Mouse (Mus musculus): ENCODE results near the gene Rad9b. TPM values are rescaled to one million over a fixed set of nuclear protein-coding genes. Genes with fewer than 3 reads are reported as not detected.
A peak's percentile ranks its signal among the peaks of the same experiment; 100 is the strongest.

The Rad9b gene
- total RNA-seq (2021): 1 to 10 TPM; 6.1 to 6.8 TPM

DNA sequence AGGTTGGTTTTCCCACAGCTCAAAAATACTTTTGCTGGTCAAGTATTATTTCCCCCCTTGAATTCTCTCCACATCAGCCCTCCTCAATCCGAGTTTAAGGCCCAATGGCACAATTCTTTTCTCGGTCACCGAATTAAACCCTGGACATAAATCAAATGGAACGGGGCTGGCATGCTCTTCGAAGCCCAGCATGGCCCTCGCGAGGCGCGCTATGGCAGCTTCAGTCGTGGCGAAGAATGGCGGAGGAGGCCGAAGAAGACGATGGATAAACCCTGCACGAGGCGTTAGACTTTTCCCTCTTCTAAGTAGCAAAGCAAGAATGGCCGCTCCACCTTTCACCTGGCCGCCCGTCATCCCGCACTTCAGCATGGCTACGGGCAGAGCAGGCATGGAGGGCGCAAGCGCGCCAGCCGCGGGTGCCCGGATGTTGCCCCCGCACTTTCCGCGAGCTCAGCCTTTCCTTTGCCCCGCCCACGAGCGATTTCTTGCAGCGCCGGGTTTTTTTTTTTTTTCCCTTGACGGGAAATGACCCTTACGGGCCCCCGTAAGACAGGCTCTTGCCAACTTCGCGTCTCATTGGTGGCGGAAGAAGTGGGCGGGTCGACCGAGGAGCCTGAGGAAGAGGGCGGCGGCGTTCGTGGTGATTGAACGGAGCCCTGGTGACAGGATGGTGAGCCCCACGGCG, at the start of gene Rad9b, which contains the start of gene Vps29:
Gene Rad9b, minus strand, starts transcription at position 427 of the 685 bp plus-strand sequence.
Gene Vps29, plus strand, starts transcription at position 563 of the 685 bp plus-strand sequence.
- peak; percentile 98 for DNase-seq
- intact Hi-C loops (cut with DNase I): no loop called here

DNA sequence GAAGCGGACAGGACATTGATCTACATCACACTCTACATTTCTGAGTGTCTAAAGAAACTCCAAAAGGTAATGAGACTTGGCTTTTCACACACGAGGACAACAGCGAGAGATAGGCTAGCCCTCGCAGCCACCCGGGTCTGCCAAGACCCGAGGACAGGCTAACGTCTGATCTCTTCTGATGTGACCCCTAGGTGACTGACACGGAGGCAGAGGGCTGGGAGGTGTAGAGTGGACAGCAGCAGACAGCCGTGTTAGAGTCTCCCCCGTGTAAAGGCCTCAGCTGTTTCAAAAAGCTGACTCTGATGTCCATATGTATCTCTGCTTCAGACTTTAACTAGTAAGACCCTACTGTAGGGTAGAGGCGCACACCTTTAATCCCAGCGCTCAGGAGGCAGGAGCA, 49.3 kb upstream of the Rad9b start:
- intact Hi-C loops (cut with DNase I): no loop called here
- DNase-seq: no peak

DNA sequence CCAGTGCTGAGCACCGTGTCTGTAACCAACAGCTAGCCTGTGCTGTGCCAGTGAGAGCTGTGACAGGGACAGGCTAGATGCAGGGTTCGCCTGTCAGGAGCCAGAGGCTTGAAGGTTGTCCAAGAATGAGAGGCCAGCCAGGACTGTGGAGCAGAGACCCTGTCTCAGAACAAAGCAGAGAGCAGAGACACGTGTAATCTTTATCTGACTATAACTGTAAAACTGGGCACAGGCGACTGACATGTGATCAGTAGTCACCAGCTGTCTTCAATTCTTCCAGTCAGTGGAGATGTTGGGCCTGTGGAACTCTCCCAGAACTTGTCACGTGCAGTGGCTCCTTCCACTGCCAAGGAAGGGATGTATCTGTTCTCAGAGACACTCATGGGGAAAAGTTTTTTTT, 48.7 kb upstream of the Rad9b start:
- peak; percentile 65 for DNase-seq
- intact Hi-C loops (cut with DNase I): no loop called here

DNA sequence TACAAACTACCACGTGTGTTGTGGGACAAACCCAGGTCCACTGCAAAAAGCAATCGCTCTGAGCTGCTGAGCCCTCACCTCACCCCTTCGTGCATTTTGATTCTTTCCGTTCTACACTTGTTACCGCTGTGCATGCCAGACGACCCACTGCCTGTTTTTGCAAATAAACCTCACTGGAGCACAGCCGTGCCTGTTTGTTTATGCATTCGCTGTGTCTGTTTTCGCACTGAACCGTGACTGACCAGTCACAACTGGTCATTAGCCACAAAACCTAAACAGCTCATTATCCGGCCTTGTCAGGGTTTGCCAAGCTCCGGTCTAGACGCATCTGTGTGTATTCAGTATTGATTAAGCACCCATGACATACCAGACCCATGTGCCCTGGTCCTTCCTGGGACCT, 48.1 kb upstream of the Rad9b start:
- intact Hi-C loops (cut with DNase I): no loop called here
- no peak for DNase-seq

DNA sequence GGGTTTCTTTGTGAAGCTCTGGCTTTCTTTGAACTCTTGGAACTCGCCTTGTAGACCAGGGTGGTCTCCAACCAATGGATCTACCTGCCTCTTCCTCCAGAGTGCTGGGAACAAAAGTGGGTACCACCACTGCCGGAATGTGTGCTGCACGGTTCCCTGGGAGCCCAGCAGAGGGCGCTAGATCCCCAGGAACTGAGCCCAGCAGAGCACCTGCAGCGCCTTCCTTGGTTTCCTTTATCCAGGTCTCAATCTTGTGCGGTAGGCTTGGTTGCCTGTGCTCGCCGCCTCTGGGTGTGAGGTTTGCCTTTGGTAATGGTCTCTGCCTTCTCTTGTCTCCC, 47.2 kb upstream of the Rad9b start:
- intact Hi-C loops (cut with DNase I): no loop called here
- peak; percentile 76 for DNase-seq

DNA sequence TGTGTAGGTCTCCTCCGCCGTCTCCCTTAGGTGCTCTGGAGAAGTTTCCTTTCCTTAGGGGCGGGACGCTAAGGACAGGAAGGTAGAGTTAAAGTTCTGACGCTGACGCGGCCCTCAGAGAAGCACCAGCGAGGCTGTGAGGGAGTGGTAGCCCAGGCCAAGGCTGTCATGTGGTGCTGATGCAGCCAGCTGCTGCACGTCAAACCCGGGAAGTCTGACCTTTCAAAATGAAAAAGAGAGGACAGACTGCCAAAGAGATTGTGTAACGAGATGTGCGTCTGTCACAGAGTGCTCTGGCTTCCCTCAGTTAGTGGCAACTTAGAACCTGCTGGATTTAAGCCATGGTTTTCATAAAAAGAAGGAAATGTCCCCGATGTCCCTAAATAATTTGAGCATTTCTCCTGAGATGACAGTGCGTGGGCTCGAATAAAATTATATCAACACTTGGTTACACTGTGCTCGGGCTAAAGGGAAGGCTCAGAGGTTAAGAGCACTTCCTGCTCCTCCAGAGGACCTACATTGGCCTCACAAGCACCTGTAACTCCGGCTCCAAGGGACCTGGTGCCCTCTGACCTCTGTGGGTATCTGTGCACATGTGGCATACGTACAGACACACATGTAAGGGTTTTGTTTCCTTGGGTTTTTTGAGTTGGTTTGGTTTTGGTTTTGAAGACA, 46.7 kb upstream of the Rad9b start:
- no peak for DNase-seq
- intact Hi-C loops (cut with DNase I): no loop called here

DNA sequence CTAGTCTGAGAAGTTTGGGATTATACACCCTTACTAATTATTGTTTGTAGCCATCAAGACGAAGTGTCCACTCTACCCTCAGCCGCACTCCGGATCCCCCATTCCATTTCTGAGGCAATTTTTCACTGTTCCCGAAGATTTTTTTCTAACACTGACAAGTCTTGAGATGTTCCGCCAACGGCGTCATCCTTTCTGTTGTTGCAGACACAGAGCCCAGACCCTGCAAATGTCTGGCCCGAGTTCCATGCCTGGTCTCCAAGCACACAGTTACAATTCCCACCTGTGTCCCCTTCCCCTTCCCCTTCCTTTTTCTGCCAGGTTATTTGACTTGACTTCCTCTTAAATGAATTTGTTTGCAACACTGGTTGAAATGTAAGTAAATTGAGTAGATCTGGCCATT, 45.8 kb upstream of the Rad9b start:
- no peak for DNase-seq
- intact Hi-C loops (cut with DNase I): no loop called here

DNA sequence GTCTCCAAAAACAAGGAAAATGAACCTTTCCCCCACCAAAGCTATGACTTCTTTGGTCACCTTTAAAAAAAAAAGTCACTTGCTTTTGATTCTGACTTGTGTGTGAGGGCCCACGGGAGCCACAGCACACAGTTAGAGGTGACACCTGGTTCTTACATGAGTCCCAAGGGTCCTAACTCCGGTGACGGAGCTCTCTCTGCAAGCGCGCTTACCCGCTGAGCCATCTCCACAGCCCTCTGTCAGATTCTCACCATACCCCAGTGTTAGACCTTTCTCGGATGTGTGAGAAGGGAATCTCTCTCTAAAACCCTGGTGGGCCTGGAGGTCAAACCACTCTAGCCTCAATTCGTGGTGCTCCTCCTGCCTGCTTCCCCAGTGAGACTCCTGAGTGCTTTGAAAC, 43.5 kb upstream of the Rad9b start:
- intact Hi-C loops (cut with DNase I): no loop called here
- DNase-seq: no peak

DNA sequence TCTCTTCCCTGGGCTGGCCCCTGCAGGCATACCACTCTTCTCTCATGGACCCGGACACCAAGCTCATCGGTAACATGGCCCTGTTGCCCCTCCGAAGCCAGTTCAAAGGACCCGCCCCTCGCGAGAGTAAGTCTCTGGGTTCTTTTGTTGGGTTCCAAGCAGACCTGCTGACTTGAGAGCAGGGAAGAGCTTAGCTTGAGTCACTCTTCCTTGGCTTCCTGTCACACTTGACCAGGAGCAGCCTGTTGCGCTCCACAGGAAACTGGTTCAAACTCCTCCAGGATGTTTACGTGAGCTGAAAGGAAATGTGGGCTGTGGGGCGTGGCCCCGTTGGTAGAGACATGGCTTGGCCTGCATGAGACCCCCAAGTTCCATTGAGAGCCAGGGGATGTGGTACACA, 42.8 kb upstream of the Rad9b start:
- intact Hi-C loops (cut with DNase I): no loop called here
- DNase-seq: no peak

DNA sequence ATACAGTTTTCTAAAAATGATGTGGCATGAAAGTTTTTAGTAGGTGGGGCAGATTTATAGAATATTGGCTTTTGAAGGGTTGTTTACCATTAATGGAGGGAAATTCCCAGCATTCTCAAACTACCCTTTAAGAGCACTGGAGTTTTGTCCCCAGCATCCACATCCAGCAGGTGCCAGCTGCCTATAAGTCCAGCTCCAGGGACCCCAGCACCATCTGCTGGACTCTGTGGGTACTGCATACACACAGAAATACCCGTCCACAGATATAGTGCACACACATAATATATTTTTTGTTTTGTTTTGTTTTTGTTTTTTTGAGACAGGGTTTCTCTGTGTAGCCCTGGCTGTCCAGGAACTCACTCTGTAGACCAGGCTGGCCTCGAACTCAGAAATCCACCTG, 39.9 kb upstream of the Rad9b start:
- intact Hi-C loops (cut with DNase I): no loop called here
- DNase-seq: peak; percentile 77

DNA sequence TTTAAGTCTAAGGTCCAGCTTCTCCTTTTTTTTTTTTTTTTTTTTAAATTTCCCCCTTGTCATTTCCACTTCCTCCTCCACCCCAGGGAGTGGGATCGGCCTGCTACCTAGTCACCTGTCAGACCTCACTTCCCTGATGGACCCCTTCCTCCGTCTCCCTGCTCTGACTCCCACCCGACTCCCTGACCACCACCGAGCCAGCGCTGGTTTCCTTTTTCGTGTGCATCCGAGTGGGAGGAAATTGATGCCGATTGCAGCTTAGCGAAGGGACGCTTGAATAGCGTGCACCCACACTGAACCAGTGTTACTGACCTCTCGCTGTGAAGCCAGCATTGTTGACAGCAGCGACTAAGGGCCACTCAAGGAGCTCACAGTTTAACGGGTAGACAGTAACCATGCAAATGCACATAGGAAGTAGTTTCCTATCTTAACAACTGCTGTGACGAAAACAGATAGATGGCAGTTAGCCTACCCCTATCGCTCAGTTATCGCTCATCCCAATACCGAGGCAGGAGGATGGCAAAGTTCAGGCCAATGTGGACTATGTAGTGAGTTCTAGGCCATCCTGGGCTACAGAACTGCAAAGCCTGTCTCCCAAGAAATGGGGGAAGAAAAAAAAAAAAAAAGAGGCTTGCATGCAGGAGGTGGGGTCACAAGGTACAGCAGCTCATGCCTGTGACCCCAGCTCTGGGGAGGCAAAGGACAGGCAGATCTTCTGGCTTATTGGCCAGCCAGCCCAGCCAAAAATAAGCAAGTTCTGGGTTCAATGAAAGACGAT, 38.4 kb upstream of the Rad9b start:
- intact Hi-C loops (cut with DNase I): no loop called here

DNA sequence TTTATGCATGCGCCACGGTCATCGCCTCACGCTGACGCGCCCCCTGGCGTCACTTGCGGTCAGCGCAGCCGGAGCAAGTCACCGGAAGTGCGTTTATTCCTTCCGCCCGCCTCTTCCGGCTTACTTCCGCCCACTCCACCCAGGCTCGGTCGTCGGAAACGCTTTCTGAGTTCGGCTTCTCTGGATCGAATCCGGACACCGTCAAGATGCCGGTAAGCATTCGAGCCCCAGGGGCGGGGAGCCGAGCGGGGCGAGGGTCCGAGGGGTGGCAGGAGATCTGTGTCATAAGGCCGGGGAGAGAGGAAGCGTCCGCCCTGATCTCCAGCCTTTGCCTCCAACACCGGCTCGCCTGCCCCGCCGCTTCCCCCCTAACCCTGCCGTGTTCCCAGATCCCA, 37.8 kb upstream of the Rad9b start, which contains the start of gene Arpc3:
Gene Arpc3, plus strand, starts transcription at position 93 of the 395 bp plus-strand sequence.
- intact Hi-C loops (cut with DNase I): no loop called here
- DNase-seq: peak; percentile 93

More for the DNA sequence above, 38.4 kb upstream of the Rad9b start:
- DNase-seq: no peak

DNA sequence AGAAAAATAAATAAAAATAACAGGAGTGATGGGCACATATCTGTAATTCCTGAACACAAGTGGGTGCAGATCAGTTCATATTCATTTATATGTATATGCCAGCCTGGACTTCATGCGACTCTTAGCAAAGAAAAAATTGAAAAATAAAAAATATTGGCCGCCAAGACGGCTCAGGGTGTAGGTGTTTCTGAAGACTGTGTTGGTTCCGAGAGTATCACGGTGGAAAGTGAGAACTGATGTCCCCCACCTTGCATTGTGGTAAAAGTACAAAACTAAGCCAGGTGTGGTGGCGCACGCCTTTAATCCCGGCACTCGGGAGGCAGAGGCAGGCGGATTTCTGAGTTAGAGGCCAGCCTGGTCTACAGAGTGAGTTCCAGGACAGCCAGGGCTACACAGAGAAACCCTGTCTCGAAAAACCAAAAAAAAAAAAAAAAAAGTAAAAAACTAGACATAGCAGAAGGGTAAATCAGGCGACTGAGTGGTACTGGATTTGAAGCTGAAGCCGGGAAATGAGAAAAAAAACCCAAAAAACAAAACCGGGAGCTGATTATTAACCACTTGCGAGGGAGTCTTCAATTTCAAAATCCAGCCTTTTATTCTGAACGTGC, 37.2 kb upstream of the Rad9b start:
- intact Hi-C loops (cut with DNase I): no loop called here
- DNase-seq: no peak

DNA sequence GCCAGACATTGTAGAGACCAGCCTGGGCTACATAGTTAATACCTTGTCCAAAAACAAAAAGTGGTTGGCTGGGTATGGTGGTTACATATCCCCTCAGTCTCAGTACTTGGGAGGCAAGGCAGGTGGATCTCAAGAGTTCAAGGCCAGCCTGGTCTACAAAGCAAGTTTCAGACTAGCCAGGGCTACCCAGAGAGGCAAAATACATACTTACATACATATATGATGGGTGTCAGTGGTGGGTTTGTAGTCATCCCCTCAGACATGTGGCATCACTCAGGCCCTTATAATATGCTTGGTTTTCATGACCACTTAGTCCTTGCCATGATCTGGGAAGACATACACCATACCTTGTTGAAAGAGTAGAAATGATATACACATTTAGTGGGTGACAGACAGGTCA, 36.6 kb upstream of the Rad9b start:
- intact Hi-C loops (cut with DNase I): no loop called here
- no peak for DNase-seq

DNA sequence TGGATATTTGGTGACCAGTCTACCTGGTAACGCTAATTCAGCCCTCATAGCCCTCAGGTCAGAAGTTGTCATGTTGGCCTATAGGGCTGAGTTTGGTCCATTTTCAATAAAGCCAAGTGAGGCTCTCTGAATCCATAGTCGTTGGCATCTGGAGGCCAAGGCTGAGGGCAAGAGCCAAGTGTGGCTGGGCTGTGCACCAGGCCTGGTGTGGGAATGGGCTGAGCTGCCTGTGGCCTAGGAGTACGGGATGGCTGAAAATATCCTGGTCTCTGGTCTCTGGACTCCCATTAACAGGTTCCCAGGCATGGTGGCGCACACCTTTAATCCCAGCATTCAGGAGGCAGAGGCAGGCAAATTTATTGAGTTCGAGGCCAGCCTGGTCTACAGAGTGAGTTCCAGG, 36.0 kb upstream of the Rad9b start:
- intact Hi-C loops (cut with DNase I): no loop called here
- no peak for DNase-seq

DNA sequence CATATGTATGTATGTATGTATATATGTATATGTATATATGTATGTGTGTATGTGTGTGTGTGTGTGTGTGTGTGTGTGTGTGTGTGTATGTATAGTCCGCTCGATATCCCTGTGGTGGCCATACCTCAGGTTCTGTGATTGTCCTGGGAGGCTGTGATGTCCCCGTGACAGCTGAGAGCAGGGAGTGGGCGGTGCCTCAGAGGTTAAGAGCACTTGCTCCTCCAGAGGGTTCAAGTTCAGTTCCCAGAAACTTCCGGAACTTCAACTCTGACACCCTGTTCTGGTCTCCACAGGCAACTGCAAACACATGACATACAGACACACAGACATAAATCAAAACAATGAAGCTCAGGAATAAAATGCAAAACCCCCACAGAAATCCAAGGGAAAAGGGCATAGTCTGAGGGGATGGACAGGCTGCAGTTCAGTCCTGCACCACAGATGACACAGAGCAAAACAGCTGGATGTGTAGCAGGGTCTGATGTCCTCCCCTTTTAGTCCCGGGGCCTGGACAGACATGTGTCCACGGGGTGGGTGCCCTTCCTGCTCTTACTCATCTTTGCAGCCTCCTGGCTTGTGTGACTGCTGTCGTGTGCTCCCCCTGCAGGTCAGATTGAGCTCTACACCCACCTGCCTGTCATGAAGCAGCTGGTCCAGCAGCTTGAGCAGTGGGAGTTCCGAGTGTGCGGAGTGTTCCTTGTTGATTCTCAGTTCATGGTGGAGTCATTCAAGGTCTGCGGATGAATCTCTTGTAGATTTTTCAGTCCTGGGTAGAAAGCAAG, 25.5 kb upstream of the Rad9b start:
- intact Hi-C loops (cut with DNase I): no loop called here
- DNase-seq: peak; percentile 86

DNA sequence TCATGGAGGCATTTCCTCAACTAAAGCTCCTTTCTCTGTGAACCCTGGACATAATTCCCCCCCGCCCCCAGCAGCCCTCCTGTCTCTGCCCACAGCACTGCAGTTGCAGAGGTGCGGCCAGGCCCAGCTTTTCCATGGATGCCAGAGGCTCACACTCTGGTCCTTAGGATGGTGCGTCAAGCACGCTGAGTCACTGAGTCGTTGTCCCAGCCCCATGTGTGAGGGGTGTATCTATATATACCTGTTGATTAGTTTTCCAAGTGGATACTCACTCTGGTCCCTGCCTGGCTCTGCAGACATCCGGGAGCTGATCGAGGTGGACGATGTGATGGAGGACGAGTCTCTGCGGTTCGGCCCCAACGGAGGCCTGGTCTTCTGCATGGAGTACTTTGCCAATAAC, 24.1 kb upstream of the Rad9b start:
- no peak for DNase-seq
- intact Hi-C loops (cut with DNase I): no loop called here

DNA sequence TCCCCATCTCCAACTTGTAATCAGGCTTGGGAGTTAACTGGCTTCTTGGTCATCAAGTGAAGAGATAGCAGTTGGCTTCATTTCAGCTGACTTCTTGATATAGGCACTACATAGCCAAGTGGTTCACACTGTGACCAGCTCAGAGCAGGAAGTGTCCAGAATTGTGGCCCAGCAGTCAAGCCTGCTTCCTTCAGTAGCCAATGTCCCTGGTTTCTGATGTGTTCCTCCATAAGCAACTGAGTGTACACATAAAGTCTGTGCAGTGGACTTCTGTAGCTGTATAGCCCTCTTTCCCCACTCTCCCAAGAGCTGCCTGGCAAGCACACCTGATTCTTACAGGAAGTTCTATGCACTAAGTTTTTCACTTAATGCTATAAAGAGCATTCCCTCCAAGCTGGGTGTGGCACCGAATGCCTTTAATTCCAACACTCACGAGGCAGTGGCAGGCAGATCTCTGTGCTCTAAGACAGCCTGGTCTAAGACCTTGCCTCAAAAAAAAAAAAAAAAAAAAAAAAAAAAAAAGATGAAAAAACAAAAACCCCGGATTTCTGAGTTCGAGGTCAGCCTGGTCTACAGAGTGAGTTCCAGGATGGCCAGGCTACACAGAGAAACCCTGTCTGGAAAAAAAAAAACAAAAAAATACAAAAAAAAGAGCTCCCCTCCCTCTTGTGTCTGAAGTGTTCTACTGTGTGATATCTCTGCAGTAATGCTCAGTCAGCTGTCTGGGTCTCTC, 23.2 kb upstream of the Rad9b start:
- intact Hi-C loops (cut with DNase I): no loop called here
- DNase-seq: no peak

DNA sequence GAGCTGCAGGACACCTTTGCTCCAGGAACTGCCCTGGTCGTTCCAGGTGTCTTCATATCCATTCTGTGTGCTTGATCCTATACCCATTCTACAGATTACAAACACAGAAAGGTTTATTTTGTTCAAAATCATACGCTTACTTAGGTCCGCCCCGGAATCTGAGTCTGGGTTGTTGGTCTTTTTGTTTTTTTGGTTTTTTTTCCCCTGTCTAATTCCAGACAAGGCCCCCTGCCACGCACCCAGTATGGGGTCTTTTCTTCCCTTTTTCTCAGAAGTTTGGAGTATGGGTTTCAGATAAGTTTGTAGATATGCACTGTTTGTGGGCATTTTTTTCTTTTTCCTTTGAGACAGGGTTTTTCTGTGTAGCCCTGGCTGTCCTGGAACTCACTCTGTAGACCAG, 18.8 kb upstream of the Rad9b start:
- intact Hi-C loops (cut with DNase I): no loop called here
- DNase-seq: no peak

DNA sequence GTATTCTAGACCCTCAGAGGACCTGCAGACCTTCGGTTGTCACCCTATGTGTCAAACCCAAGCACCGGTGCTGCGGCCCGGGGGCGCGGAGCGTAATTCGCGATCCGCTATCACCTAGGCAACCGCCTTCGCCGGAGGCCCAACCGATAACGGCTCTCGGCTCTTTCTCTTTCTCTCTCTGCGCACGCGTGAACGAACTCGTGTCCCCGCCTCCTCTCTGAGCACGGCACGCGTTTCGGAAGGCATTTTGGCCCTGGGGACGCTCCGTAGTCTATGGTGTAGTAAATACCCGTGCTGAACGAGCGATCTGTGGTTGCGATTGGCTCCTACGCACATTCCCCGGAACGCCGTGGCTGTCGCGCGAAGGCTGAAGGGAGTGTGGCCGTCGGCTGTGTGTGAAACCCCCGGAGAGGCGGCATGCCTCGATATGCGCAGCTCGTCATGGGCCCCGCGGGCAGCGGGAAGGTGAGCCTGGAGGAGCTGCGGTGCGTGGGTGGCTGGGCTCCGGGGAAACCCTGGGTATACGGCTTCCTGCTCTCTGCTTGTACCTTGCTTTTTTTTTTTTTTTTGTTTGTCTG, 18.2 kb upstream of the Rad9b start, which contains the start of gene Fam216a:
Gene Fam216a, minus strand, starts transcription at position 173 of the 578 bp plus-strand sequence.
- intact Hi-C loops (cut with DNase I): no loop called here
- peak; percentile 99 for DNase-seq

Measured in left cerebral cortex, postnatal 4 days (tissue).